Mouse (Mus musculus): ENCODE data around the gene Actl6b. TPM values are rescaled to one million over a fixed set of nuclear protein-coding genes. Genes with fewer than 3 reads are reported as not detected.

The Actl6b gene
- polyA plus RNA-seq, 1 experiment from 2014 or later, result 109 TPM

- no peaks in the 10 kb centered on the region for H3K27me3 ChIP-seq (replicated peaks)
- H3K9me3 ChIP-seq, result no peaks in the 10 kb centered on the region
- H3K9ac ChIP-seq, result no peak overlapping the region
- no peak overlapping the region for H3K4me3 ChIP-seq
- no peak overlapping the region for H3K4me2 ChIP-seq (replicated peaks)
- H3K36me3 ChIP-seq, result no peaks in the 10 kb centered on the region
- 59% methylated on average over 6 of the region's 6 CpGs for WGBS
- no peak overlapping the region for H3K27ac ChIP-seq
- H3K4me1 ChIP-seq, result no peaks in the 10 kb centered on the region
- ATAC-seq (ENCODE audit: low FRiP score, low read depth), result no peak
Observed at GRCm38 (mm10) chr5:137544926-137545325, 8.4 kb upstream of the Actl6b start.

DNA sequence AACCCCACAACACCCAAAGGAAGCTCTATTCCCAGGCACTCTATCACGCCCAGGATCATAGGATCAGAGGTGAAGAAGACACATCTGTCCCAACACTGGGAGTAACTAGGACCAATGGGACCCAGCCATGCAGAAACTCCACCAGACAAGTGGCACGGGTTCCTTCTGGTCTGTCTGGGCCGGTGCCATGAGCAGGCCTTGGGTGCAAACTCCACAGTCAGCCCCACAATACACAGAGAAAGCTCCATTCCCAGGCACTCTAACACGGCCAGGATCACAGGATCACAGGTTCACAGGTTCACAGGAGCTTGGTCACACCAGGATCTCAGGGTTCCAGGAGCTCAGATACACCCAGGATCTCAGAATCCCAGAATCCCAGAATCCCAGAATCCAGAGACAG is 7.7 kb upstream of the Actl6b start:
- Histone ChIP-seq H3K4me2 (replicated peaks) (no peak overlapping the region), H3K27ac (no peak overlapping the region), H3K9ac (no peak overlapping the region), H3K27me3 (replicated peaks) (no peaks in the 10 kb centered on the region), H3K36me3 (no peaks in the 10 kb centered on the region), H3K4me3 (no peak overlapping the region), H3K4me1 (no peaks in the 10 kb centered on the region), H3K9me3 (no peaks in the 10 kb centered on the region)
- ATAC-seq (ENCODE audit: low FRiP score, low read depth), result no peak
- WGBS, result 84% methylated on average over 4 of the region's 4 CpGs

GRCm38 (mm10) chr5:137549840-137550239 is 3.5 kb upstream of the Actl6b start:
- H3K4me1 ChIP-seq, result peaks cover 6% of the 10 kb centered on the region; the same call in 1 of the 2 replicates
- 88% methylated on average over 2 of the region's 2 CpGs for WGBS
- H3K4me3 ChIP-seq, result no peak overlapping the region
- no peaks in the 10 kb centered on the region for H3K36me3 ChIP-seq
- H3K27ac ChIP-seq, result no peak overlapping the region
- H3K9me3 ChIP-seq, result no peaks in the 10 kb centered on the region
- no peak overlapping the region for H3K9ac ChIP-seq
- no peak for ATAC-seq (ENCODE audit: low FRiP score, low read depth)
- H3K4me2 ChIP-seq (replicated peaks), result no peak overlapping the region
- 0 out of 2 replicates have a peak, but pooled peaks cover 4% of the 10 kb centered on the region for H3K27me3 ChIP-seq (replicated peaks)

DNA sequence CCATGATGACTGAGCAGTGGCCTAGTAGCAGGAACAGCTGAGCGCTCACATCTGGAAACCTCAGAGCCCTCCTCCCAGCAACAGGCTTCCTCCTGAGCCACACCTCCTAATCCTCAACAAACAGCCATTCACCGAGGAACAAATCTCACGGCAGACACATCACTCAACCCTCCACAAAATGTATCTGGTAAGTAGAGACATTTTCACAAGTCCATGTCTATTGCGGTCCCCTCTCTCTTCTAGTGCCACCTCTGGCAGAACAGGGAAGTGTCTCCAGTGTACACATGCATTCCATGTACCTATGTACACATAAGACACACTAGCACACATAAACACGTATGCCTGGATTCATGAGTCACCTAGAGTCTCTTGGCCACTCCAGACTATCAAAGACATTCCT is 2.2 kb upstream of the Actl6b start:
- Histone ChIP-seq H3K27me3 (replicated peaks) (0 out of 2 replicates have a peak, but pooled peaks cover 4% of the 10 kb centered on the region), H3K9me3 (no peaks in the 10 kb centered on the region), H3K36me3 (no peaks in the 10 kb centered on the region), H3K4me3 (no peak overlapping the region), H3K4me1 (peaks cover 6% of the 10 kb centered on the region; the same call in 1 of the 2 replicates), H3K9ac (no peak overlapping the region), H3K27ac (no peak overlapping the region), H3K4me2 (replicated peaks) (no peak overlapping the region)
- no peak for ATAC-seq (ENCODE audit: low FRiP score, low read depth)
- WGBS, result 74% methylated on average over 5 of the region's 5 CpGs

DNA sequence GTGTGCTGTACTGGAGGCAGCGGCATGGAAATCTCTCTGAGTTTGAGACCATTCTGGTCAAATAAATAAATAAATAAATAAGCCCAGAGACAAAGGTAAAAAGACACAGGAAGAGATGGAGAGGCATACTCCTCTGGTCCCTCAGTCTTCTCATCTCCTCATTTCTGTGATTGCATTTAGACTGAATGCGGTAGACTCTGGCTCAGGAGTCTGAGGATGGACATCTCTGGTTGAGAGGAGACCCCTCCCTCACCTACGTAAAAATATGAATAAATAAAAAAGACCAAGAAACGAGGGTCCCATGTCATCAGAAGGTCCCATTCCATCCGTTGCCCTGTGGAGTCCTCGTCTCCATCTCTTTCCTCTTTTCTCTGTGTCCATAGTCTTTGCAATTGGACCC is 317 bp upstream of the Actl6b start:
- Histone ChIP-seq H3K27ac (no peak overlapping the region), H3K27me3 (replicated peaks) (0 out of 2 replicates have a peak, but pooled peaks cover 4% of the 10 kb centered on the region), H3K36me3 (no peaks in the 10 kb centered on the region), H3K9me3 (no peaks in the 10 kb centered on the region), H3K9ac (no peak overlapping the region), H3K4me1 (peaks cover 6% of the 10 kb centered on the region; the same call in 1 of the 2 replicates), H3K4me3 (peak overlapping the region; percentile 52), H3K4me2 (replicated peaks) (peak overlapping the region; percentile 60)
- 29% methylated on average over 6 of the region's 6 CpGs for WGBS
- no peak; the same call in 1 of the 2 replicates for ATAC-seq (ENCODE audit: low FRiP score, low read depth)

- Histone ChIP-seq H3K4me2 (replicated peaks) (peak overlapping the region; percentile 60), H3K4me3 (peak overlapping the region; percentile 52), H3K27me3 (replicated peaks) (0 out of 2 replicates have a peak, but pooled peaks cover 4% of the 10 kb centered on the region), H3K9ac (peak overlapping the region; percentile 59), H3K9me3 (no peaks in the 10 kb centered on the region), H3K4me1 (peaks cover 6% of the 10 kb centered on the region; the same call in 1 of the 2 replicates), H3K36me3 (no peaks in the 10 kb centered on the region), H3K27ac (0 out of 2 replicates have a peak overlapping the region, but pooled peaks have one; percentile 32)
- 56% methylated on average over 11 of the region's 11 CpGs for WGBS
- ATAC-seq (ENCODE audit: low FRiP score, low read depth), result no peak; the same call in none of the 2 replicates
Observed at GRCm38 (mm10) chr5:137553898-137554297, 581 bp downstream of the Actl6b start.

DNA sequence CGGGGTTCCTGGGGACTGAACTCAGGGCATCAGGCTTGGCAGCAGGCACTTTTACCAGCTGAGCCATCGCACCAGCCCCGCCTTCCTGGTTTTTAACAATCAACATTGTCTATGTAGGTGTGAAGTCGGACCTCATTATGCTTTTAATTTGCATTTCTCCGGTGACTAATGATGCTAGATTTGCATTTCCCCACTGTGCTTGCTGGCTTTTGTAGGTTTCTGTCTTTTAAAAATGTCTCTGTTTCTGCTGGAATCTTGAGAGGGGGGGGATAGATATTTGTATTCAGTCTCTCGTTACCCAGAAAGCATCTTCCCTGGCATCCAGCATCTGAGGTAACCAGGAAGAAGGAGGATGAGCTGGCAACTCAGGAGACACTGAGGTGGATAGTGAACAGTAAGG is 8.2 kb downstream of the Actl6b start:
- Histone ChIP-seq H3K27me3 (replicated peaks) (0 out of 2 replicates have a peak, but pooled peaks cover 3% of the 10 kb centered on the region), H3K4me3 (no peak overlapping the region), H3K9me3 (no peaks in the 10 kb centered on the region), H3K4me1 (no peaks in the 10 kb centered on the region), H3K27ac (no peak overlapping the region), H3K36me3 (no peaks in the 10 kb centered on the region), H3K4me2 (replicated peaks) (no peak overlapping the region), H3K9ac (no peak overlapping the region)
- ATAC-seq (ENCODE audit: low FRiP score, low read depth), result no peak
- 64% methylated on average over 6 of the region's 6 CpGs for WGBS

DNA sequence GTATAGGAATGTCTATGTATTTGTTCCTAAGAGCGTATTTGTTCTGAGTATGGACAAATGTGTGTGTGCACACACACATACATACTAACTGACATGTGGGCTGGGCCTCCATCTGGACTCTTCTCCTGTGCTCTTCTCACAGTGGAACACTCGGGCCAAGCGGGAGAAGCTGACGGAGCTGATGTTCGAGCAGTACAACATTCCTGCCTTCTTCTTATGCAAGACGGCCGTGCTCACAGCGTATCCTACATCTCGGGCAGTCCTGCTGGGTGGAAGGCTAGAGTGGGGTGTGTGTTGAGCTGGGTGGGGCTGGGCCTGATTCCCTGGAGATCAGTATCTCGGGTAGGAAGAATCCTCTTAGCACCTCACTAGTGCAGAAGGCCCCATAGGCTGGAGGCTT is 9.6 kb downstream of the Actl6b start:
- H3K27ac ChIP-seq, result no peak overlapping the region
- 75% methylated on average over 10 of the region's 10 CpGs for WGBS

GRCm38 (mm10) chr5:137565744-137566143 is 12.4 kb downstream of the Actl6b start:
- Histone ChIP-seq H3K9me3 (no peaks in the 10 kb centered on the region), H3K4me3 (no peak overlapping the region), H3K4me1 (no peaks in the 10 kb centered on the region), H3K9ac (no peak overlapping the region), H3K4me2 (replicated peaks) (no peak overlapping the region), H3K27me3 (replicated peaks) (0 out of 2 replicates have a peak, but pooled peaks cover 3% of the 10 kb centered on the region), H3K27ac (no peak overlapping the region), H3K36me3 (no peaks in the 10 kb centered on the region)
- WGBS, result 69% methylated on average over 6 of the region's 6 CpGs
- ATAC-seq (ENCODE audit: low FRiP score, low read depth), result no peak

More for the DNA sequence above, 9.6 kb downstream of the Actl6b start:
- H3K4me3 ChIP-seq, result no peak overlapping the region
- H3K36me3 ChIP-seq, result no peaks in the 10 kb centered on the region
- 0 out of 2 replicates have a peak, but pooled peaks cover 3% of the 10 kb centered on the region for H3K27me3 ChIP-seq (replicated peaks)
- ATAC-seq (ENCODE audit: low FRiP score, low read depth), result no peak
- no peaks in the 10 kb centered on the region for H3K4me1 ChIP-seq
- no peak overlapping the region for H3K4me2 ChIP-seq (replicated peaks)
- H3K9ac ChIP-seq, result no peak overlapping the region
- H3K9me3 ChIP-seq, result no peaks in the 10 kb centered on the region

DNA sequence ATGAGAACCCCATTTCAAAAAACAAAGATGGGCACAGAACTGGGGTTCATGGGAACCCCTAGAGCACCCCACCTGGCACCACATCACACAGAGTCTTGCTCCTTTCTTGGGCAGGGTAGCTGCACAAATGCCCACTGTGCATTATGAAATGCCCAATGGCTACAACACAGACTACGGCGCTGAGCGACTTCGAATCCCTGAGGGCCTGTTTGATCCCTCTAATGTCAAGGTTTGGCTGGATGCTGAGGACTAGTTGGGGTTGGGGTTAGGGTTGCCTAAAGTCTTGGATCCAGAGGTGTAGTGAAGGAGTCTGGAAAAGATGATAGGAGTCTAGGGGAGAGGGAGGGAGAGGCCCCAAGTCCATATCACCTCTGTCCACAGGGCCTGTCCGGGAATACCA is 13.1 kb downstream of the Actl6b start:
- no peak overlapping the region for H3K4me3 ChIP-seq
- ATAC-seq (ENCODE audit: low FRiP score, low read depth), result no peak
- 95% methylated on average over 5 of the region's 5 CpGs for whole genome bisulfite sequencing
- H3K27me3 ChIP-seq (replicated peaks), result 0 out of 2 replicates have a peak, but pooled peaks cover 3% of the 10 kb centered on the region
- no peaks in the 10 kb centered on the region for H3K9me3 ChIP-seq
- H3K4me1 ChIP-seq, result no peaks in the 10 kb centered on the region
- no peak overlapping the region for H3K9ac ChIP-seq
- no peak overlapping the region for H3K4me2 ChIP-seq (replicated peaks)
- no peak overlapping the region for H3K27ac ChIP-seq
- no peaks in the 10 kb centered on the region for H3K36me3 ChIP-seq

- H3K9ac ChIP-seq, result no peak overlapping the region
- H3K27me3 ChIP-seq (replicated peaks), result 0 out of 2 replicates have a peak, but pooled peaks cover 3% of the 10 kb centered on the region
- H3K36me3 ChIP-seq, result no peaks in the 10 kb centered on the region
- H3K4me3 ChIP-seq, result no peak overlapping the region
- no peak overlapping the region for H3K27ac ChIP-seq
- no peaks in the 10 kb centered on the region for H3K4me1 ChIP-seq
- no peaks in the 10 kb centered on the region for H3K9me3 ChIP-seq
- ATAC-seq (ENCODE audit: low FRiP score, low read depth), result no peak
- no peak overlapping the region for H3K4me2 ChIP-seq (replicated peaks)
- 83% methylated on average over 8 of the region's 8 CpGs for WGBS
Observed at GRCm38 (mm10) chr5:137568223-137568798, 15.0 kb downstream of the Actl6b start.

DNA sequence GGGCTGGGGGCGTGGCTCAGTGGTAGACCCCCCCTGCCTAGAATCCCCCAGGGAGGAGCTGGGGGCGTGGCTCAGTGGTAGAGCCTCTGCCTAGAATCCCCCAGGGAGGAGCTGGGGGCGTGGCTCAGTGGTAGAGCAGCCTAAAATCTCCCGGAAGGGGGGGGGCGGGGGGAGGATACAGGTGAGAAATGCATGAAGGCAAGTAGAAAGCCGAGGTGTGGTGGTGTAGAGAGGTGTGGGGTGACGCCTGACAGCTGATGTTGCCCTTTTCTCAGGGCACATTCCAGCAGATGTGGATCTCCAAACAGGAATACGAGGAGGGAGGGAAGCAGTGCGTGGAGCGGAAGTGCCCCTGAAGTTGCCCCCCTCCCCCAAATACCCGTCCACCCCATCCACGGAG is 15.7 kb downstream of the Actl6b start:
- 71% methylated on average over 12 of the region's 12 CpGs for WGBS

GRCm38 (mm10) chr5:137569665-137570064 is 16.3 kb downstream of the Actl6b start, which contains the start of gene Tfr2:
TSS of gene Tfr2 (plus strand) at chr5:137569840.
- ATAC-seq (ENCODE audit: low FRiP score, low read depth), result no peak
- WGBS, result 30% methylated on average over 9 of the region's 9 CpGs

More for the DNA sequence above, 15.7 kb downstream of the Actl6b start:
- Histone ChIP-seq H3K27me3 (replicated peaks) (peaks cover 3% of the 10 kb centered on the region; the same call in 1 of the 2 replicates), H3K27ac (no peak overlapping the region), H3K4me3 (no peak overlapping the region), H3K4me2 (replicated peaks) (no peak overlapping the region), H3K9ac (no peak overlapping the region), H3K4me1 (no peaks in the 10 kb centered on the region), H3K9me3 (no peaks in the 10 kb centered on the region), H3K36me3 (no peaks in the 10 kb centered on the region)
- ATAC-seq (ENCODE audit: low FRiP score, low read depth), result no peak

More at GRCm38 (mm10) chr5:137569665-137570064, 16.3 kb downstream of the Actl6b start, which contains the start of gene Tfr2:
- H3K4me3 ChIP-seq, result no peak within 1 kb of the TSS
- no peak within 1 kb of the TSS for H3K4me2 ChIP-seq (replicated peaks)
- H3K27me3 ChIP-seq (replicated peaks), result peaks cover 3% of the 10 kb centered on the region; the same call in 1 of the 2 replicates
- H3K36me3 ChIP-seq, result no peaks in the 10 kb centered on the region
- no peak within 1 kb of the TSS for H3K9ac ChIP-seq
- no peak within 1 kb of the TSS for H3K27ac ChIP-seq
- no peaks in the 10 kb centered on the region for H3K9me3 ChIP-seq
- H3K4me1 ChIP-seq, result no peaks in the 10 kb centered on the region
